Mouse (Mus musculus) cortical plate, adult 2 months (tissue): ENCODE data around the gene Ptges3l. TPM values are rescaled to one million over a fixed set of nuclear protein-coding genes. Genes with fewer than 3 reads are reported as not detected.

Experiments
- H3K27ac ChIP-seq: fragments of 200-500 bp; 2 replicates; pipeline ENCODE4 v1.5.1; 2012; ENCODE audit warnings: low read length, control low read depth, inconsistent platforms; ENCODE audit not compliant: insufficient read depth
- H3K4me1 ChIP-seq: fragments of 200-500 bp; 2 replicates; pipeline ENCODE4 v1.6.1; 2011; ENCODE audit warnings: low read length; ENCODE audit not compliant: control insufficient read depth, insufficient read depth
- H3K4me3 ChIP-seq: fragments of 200-500 bp; 2 replicates; pipeline ENCODE4 v1.5.1; 2011; ENCODE audit warnings: mild to moderate bottlenecking, low read length, control low read depth; ENCODE audit not compliant: insufficient read depth
- CTCF ChIP-seq: fragments of 200-500 bp; IDR thresholded peaks from 2 replicates; pipeline ENCODE4 v1.5.1; 2011; ENCODE audit warnings: mild to moderate bottlenecking, control low read depth, low read length; ENCODE audit not compliant: insufficient read depth; ENCODE audit errors: extremely low read depth
- POLR2A ChIP-seq: fragments of 200-500 bp; IDR thresholded peaks from 2 replicates; pipeline ENCODE4 v1.6.1; 2011; ENCODE audit warnings: mild to moderate bottlenecking, low read length, control low read depth; ENCODE audit not compliant: insufficient read depth; ENCODE audit errors: extremely low read depth
- polyA plus RNA-seq: library from polyadenylated mRNA; depleted of rRNA; stranded (reverse); fragments of >200 nt; gene quantifications from 2 replicates; pipeline ENCODE4 v1.2.3, GENCODE M21; 2012

Gene Ptges3l
- polyA plus RNA-seq, 1 experiment, result 7.5 TPM

- no peak for TF ChIP-seq CTCF
- TF ChIP-seq POLR2A, result no peak
- Histone ChIP-seq H3K4me3 (peak within 1 kb of the TSS; percentile 92), H3K4me1 (peaks cover 2% of the 10 kb centered on the region; the same call in 1 of the 2 replicates), H3K27ac (peak within 1 kb of the TSS; percentile 92)
These were observed 855 bp downstream of the Ptges3l start, which contains the start of gene Gm27029 for GRCm38 (mm10) chr11:101424105-101424851. Gm27029 (minus strand) TSS chr11:101424796.

- Histone ChIP-seq H3K4me1 (peaks cover 4% of the 10 kb centered on the region; the same call in 1 of the 2 replicates), H3K4me3 (no peak overlapping the region), H3K27ac (no peak overlapping the region)
- TF ChIP-seq POLR2A (no peak), CTCF (no peak)
These were observed 5.0 kb downstream of the Ptges3l start for GRCm38 (mm10) chr11:101420148-101420547.

- Histone ChIP-seq H3K4me1 (peaks cover 4% of the 10 kb centered on the region; the same call in 1 of the 2 replicates), H3K27ac (no peak overlapping the region), H3K4me3 (no peak overlapping the region)
- no peak for TF ChIP-seq POLR2A
- peak; percentile 21 for TF ChIP-seq CTCF
These were observed 5.5 kb downstream of the Ptges3l start for GRCm38 (mm10) chr11:101419610-101420009.

GRCm38 (mm10) chr11:101418991-101419390, 6.1 kb downstream of the Ptges3l start:
- TF ChIP-seq POLR2A (no peak), CTCF (no peak)
- no peak overlapping the region for H3K27ac ChIP-seq
- peaks cover 3% of the 10 kb centered on the region; the same call in 1 of the 2 replicates for H3K4me1 ChIP-seq
- H3K4me3 ChIP-seq, result no peak overlapping the region

GRCm38 (mm10) chr11:101417101-101417855, 7.9 kb downstream of the Ptges3l start, which contains the start of gene Aarsd1:
Aarsd1 (minus strand) TSS chr11:101417615.
- Histone ChIP-seq H3K4me1 (peaks cover 3% of the 10 kb centered on the region; the same call in 1 of the 2 replicates), H3K27ac (peak within 1 kb of the TSS; percentile 17; the same call in 1 of the 2 replicates), H3K4me3 (peak within 1 kb of the TSS; percentile 76)
- TF ChIP-seq CTCF, result no peak
- peak; percentile 21; the same call in 1 of the 2 replicates for TF ChIP-seq POLR2A

- peak overlapping the region; percentile 76 for H3K4me3 ChIP-seq
- peak overlapping the region; percentile 17; the same call in 1 of the 2 replicates for H3K27ac ChIP-seq
- H3K4me1 ChIP-seq, result peaks cover 3% of the 10 kb centered on the region; the same call in 1 of the 2 replicates
- no peak for TF ChIP-seq CTCF
- no peak for TF ChIP-seq POLR2A
These were observed 8.6 kb downstream of the Ptges3l start for GRCm38 (mm10) chr11:101416433-101417100.

GRCm38 (mm10) chr11:101415306-101415705, 9.8 kb downstream of the Ptges3l start:
- no peak for TF ChIP-seq CTCF
- TF ChIP-seq POLR2A, result no peak
- H3K27ac ChIP-seq, result no peak overlapping the region
- no peak overlapping the region for H3K4me3 ChIP-seq
- peaks cover 3% of the 10 kb centered on the region; the same call in 1 of the 2 replicates for H3K4me1 ChIP-seq

GRCm38 (mm10) chr11:101395110-101395509, 30.0 kb downstream of the Ptges3l start:
- peaks cover 2% of the 10 kb centered on the region; the same call in 1 of the 2 replicates for H3K4me1 ChIP-seq
- no peak overlapping the region for H3K27ac ChIP-seq
- TF ChIP-seq CTCF (peak; percentile 94), POLR2A (no peak)
- H3K4me3 ChIP-seq, result no peak overlapping the region

GRCm38 (mm10) chr11:101381817-101382216, 43.3 kb downstream of the Ptges3l start:
- H3K27ac ChIP-seq, result no peak overlapping the region
- no peaks in the 10 kb centered on the region for H3K4me1 ChIP-seq
- no peak for TF ChIP-seq CTCF
- H3K4me3 ChIP-seq, result no peak overlapping the region
